Mouse (Mus musculus): ENCODE measurements around the gene Mrpl9.
A peak's percentile ranks its signal among the peaks of the same experiment; 100 is the strongest.

Gene Mrpl9

DNA sequence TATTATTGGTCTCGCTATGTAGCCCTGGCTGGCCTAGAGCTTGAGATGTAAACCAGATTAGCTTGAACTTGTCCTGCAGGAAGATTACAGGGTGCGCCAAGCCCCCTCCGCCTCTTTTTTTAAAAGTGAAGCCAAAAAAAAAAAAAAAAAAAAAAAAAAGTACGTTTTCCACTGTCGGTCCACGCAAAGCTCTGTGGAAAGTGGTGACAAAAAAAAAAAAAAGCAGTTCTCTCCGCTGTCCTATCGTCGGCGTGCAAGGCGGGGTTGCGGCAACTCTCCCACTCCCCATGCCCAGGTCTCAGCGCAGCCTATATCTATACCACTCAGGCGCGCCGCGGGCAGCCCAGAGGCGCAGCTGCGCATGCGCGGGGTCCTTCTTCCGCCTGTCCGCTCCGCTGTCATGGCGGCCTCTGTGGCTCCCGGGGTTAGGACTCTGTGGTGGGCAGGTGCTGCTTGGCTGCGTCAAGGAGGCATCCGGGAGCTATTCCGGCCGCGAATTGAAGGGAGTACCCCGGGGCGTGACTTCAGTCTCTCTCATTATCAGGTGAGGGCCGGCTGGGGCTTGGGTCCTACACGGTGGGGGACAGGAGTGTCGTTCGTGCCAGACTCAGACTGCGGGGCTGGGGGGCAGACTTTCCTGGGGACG, at the start of gene Mrpl9:
Gene Mrpl9, plus strand, starts transcription at position 368 of the 646 bp plus-strand sequence.
- peak; percentile 96 for DNase-seq

DNA sequence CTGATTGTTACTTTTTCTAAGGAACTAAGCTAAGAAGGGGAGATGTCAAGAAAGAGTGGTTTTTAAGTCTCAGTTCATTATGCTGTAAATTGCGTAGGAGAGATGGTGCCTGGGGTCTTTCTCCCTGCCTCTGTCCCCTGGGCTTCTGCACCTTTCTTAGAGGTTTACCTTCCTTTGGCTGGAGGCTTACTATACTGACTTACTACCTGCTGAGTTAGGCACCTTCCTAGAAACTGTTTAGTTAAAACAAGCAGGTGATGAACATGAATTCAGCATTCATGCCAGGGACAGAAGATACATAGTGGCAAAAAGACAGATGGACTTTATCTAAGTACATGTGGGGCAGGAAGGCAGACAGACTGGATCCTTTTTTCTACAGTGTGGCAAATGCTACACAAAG, 46.8 kb upstream of the Mrpl9 start:
- DNase-seq: no peak

DNA sequence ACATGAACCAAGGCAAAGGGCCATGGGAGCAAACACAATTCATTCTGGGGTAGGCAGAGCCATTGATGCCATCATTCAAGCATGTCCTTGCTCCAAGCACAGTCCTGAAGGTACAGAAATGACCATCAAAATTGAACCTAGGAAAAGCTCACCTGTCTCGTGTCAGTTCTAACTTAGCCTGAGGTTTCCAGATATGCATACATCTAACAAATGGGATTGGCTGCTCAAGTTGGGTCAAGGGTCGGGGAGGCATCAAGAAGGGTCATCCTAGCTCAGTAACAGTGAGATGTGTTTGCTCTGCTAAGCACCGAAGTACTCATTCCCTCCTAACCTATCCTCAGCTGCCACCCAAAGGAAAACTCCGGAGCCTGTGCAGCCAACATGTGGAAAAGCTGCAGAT, 46.3 kb upstream of the Mrpl9 start:
- no peak for DNase-seq

GRCm38 (mm10) chr3:94398217-94398616, 44.9 kb upstream of the Mrpl9 start, which contains the start of gene Lingo4:
Gene Lingo4, plus strand, starts transcription at chr3:94398517.
- no peak for DNase-seq

- DNase-seq: peak in 1 of 2 experiments; percentile 25
Observed at GRCm38 (mm10) chr3:94398943-94399481, 44.1 kb upstream of the Mrpl9 start.

DNA sequence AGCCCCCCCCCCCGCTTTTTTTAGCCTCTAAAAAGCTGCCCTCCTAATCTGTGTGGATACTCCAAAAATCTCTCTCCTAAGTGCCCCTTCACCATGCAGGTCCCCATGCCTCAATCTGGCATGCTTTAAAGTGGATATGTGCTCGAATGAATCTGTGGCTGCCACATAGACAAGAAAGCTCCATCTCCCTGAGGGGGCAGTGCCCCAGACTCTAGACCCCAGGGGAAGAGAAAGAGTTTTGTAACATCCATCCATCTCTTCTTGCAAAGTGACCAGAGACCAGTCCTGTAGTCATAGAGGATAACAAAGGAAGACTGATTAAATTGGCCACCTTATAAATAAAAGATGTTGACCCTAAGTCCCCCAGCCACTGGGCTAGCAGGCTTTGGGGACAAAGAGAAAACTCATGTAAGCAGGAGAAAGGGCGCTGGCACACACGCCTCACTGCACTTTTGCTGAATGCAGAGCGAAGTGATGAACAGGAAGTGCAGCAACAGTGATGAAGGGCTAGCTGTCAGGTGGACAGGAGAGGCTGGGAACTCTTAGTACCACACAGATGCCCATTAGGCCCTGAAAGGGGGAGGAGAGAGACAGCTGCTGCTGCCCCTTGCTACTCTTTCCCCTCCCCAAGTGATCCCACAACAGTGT, 43.3 kb upstream of the Mrpl9 start:
- no peak for DNase-seq

GRCm38 (mm10) chr3:94402451-94402850, 40.7 kb upstream of the Mrpl9 start:
- DNase-seq: no peak

DNA sequence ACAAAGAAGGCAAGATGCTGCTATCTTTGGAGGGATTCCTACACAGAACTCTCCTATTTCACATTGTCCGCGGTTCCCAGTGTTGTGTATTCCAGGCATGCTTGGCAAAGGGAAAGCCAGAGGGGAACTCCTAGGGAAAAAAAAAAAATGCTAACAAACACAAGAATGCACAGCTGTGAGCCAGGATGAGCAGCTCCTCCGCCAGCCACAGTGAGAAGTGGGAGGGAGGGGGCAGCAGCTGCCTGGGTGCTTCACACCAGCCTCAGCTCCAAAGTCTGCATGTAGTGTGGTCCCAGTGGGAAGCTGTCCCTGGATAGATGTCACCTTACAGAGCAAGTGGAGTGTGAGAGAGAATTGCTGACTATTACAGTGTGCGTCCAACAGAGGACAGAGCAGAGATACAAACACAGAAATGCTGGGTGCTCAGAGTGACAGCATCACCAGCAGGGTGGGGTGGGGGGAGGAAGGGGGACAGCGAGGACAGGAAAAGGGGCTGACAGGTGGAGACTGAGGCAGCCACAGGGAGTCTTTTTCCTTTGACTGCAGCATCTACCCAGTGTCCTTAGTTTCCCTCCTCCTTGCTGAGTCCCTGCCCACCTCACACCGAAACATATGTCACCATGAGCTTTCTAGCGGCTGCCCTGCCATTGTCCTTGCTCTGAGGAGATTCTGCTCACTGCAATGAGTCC, 38.6 kb upstream of the Mrpl9 start:
- DNase-seq: peak in 1 of 2 experiments; percentile 69

DNA sequence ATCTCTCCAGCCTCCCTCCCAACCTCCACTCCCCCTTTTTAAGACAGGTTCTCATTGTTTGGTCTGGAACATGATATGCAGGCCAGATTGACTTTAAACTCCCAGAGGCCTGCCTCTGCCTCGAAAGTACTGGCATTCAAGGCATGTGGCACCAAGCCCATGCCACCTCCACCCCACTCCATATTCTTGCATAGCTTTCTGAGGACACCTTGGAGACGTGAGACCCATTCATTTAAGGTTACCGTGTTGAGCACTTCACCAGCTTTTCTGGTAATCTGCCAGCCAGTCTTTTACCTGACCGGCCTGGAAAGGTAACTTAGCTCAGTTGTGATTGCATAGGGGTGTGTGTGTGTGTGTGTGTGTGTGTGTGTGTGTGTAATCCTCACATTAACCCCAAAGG, 37.6 kb upstream of the Mrpl9 start:
- peak; percentile 34 to 70 for DNase-seq

DNA sequence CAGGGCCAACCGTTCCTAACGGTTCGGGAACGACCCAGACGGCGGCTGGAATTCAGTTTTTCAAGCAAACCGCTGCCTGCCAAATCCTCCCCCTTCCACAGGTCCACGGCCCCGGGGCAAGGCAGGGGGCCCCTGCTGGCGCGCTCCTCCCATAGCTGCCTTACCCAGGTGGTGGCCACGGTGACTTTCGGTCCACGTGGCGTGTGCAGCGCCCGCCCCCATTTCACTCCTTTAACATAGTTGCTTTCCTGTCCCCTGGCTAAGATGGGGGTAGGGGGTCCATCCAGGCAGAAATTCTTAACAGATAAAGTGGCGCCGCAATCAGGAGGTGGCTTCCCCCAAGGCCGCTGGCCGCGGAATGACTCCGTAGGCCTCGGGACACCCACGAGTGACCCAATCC, 30.6 kb upstream of the Mrpl9 start:
- DNase-seq: no peak

- peak; percentile 96 to 97 for DNase-seq
Observed at GRCm38 (mm10) chr3:94413031-94413679, 30.0 kb upstream of the Mrpl9 start, which contains the start of gene Tdrkh. Gene Tdrkh, plus strand, starts transcription at chr3:94413273.

DNA sequence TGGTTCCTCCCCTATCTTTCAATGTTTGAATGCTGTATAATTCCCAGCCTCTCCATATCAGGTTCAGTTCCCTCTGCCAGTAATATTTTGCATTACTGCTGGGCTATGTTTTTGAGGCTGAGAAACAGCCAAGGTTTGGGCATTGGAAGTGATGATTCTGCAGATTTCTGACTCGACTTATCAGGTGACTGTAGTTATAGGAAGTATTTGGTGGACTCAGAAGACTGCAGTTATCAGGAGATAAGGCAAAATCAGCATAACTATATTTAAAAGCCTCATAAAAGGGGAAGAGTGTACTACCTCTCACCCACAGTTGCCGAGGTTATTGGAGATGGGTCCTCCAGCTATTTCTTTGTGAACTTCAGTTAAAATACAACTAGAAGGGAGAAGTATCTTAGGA, 12.1 kb upstream of the Mrpl9 start:
- no peak for DNase-seq

DNA sequence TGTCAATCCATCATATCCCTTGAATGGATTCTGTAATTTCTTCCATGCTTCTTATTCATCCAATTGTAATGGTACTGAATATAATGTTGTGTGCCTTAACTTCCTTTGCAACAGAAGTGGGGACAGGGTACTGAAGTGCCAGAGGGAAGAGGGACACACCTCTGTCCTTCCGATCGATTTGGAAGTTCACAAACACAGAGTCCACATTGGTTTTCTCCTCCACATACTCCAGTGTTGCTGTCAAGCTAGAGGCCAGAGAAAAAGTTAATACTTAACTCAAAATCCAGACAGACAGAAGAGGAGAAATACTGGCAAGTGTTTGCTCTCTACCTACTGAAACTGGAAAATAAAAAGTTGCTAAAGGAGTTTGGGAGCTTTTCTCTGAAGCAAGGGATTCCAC, 8.8 kb upstream of the Mrpl9 start:
- DNase-seq: no peak

DNA sequence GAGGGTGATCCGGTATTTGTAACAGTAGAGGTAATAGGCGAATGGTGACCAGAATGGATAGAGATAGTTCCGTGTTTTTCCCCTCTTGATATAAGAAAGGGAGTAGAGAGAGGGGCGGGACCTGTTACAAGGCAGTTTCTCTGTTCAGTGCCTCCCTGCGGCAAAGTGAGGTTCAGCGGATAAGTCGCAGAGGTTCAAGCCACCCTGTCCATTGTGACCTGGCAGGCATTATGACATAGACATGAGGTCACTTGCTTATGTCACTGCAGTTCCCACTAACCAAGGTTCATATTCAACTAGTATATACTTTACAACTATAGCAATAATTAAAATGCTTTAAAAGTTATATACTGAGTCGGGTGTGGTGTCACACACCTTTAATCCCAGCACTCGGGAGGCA, 6.7 kb upstream of the Mrpl9 start:
- no peak for DNase-seq

DNA sequence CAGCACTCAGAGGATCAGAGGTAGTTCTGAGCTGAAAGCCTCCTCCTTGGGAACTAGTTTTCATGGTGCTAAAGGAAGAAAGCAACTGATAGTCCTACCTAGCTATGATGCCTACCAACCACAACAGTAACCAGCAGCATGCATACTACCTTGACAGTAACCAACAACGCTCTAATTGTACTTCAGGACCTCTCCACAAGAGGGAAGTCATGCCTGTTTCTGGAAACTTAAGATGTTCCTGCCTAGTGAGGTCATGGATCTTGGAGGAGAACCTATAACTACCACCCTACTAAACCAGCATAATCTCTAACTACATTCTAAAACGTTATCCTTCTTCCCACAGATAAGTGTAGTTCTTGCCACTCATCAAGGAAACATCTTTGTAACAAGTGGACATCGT, 1.9 kb upstream of the Mrpl9 start:
- DNase-seq: peak in 1 of 2 experiments; percentile 14

GRCm38 (mm10) chr3:94443597-94443964, 463 bp downstream of the Mrpl9 start, which contains the start of gene Oaz3:
Gene Oaz3, minus strand, starts transcription at chr3:94443915.
- DNase-seq: no peak

GRCm38 (mm10) chr3:94449377-94449776, 6.3 kb downstream of the Mrpl9 start:
- DNase-seq: no peak

DNA sequence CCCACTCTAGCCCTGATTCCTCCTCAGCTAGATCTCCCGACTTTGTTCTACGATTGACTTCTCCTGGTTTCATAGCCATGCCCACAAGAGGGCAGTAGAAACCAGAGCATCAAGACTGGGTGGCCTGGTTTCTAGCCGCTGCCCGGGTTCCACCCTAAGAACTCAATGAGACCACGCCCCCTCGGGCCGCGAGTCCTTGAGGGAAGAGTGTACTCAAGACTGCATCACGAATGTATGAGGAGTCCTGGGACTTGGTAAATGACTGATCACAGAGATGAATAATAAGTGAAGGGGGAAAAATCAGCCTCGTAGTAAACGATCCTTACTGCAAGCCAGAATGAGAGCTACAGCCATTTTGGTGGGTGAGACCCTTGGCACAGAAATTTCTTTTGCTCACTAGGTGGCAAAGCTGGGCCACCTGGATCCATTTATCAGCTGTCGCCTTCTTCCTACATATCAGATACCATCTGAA, 13.4 kb downstream of the Mrpl9 start:
- DNase-seq: peak; percentile 85 to 86

GRCm38 (mm10) chr3:94457055-94457454, 13.9 kb downstream of the Mrpl9 start:
- DNase-seq: no peak

DNA sequence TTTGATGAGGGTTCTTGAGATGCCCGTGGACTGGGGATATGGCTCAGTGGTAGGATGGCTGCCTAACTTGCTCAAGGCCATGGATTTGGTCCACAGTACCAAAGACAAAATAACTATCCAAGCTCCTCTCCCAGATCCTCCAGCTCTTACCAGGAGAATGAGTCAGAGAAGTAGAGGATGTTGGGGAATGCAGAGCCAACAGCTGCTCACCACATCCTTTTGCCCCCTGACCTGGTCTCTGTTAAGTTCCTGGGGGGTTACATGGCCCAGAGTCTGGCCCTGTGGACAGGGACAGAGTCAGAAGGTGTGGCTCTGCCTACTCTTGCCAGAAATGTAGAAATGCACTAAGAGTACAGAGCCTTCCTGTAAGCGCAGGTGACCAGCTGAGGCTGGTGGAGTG, 16.7 kb downstream of the Mrpl9 start:
- no peak for DNase-seq

GRCm38 (mm10) chr3:94463926-94464578, 20.9 kb downstream of the Mrpl9 start:
- DNase-seq: peak; percentile 31 to 54

- DNase-seq: no peak
Observed at GRCm38 (mm10) chr3:94465632-94466430, 22.7 kb downstream of the Mrpl9 start.

All from lung, postnatal 4 days (tissue).